Mouse (Mus musculus): ENCODE measurements at regions not wholly inside any gene's neighbourhood (a gene's known extent, or its start where the extent isn't known, plus 50 kb on each side); places are given as distances from the start of the nearest gene placed in this dataset.

- no peak for DNase-seq
- intact Hi-C loops (cut with DNase I): no loop called here
Measured at GRCm38 (mm10) chr16:39650616-39651015, 333.5 kb upstream of the Lsamp start.

GRCm38 (mm10) chr16:39667905-39668304, 316.3 kb upstream of the Lsamp start:
- DNase-seq: no peak
- intact Hi-C loops (cut with DNase I): no loop called here

- DNase-seq: no peak
- intact Hi-C loops (cut with DNase I): no loop called here
Measured at GRCm38 (mm10) chr16:39672096-39672985, 311.8 kb upstream of the Lsamp start.

- intact Hi-C loops (cut with DNase I): no loop called here
- no peak for DNase-seq
Measured at GRCm38 (mm10) chr16:39675775-39676174, 308.4 kb upstream of the Lsamp start.

GRCm38 (mm10) chr16:39678285-39678684, 305.9 kb upstream of the Lsamp start:
- DNase-seq: no peak
- intact Hi-C loops (cut with DNase I): no loop called here

- intact Hi-C loops (cut with DNase I): no loop called here
- DNase-seq: peak; percentile 27 to 36
Measured at GRCm38 (mm10) chr16:39693061-39693460, 291.1 kb upstream of the Lsamp start.

GRCm38 (mm10) chr16:39695855-39696254, 288.3 kb upstream of the Lsamp start:
- no peak for DNase-seq
- intact Hi-C loops (cut with DNase I): no loop called here

- no peak for DNase-seq
- intact Hi-C loops (cut with DNase I): no loop called here
Measured at GRCm38 (mm10) chr16:39699201-39699600, 285.0 kb upstream of the Lsamp start.

- DNase-seq: no peak
- intact Hi-C loops (cut with DNase I): no loop called here
Measured at GRCm38 (mm10) chr16:39706131-39706530, 278.0 kb upstream of the Lsamp start.

GRCm38 (mm10) chr16:39709387-39710039, 274.6 kb upstream of the Lsamp start:
- no peak for DNase-seq
- intact Hi-C loops (cut with DNase I): no loop called here

- intact Hi-C loops (cut with DNase I): no loop called here
- DNase-seq: peak; percentile 11 to 13
Measured at GRCm38 (mm10) chr16:39727586-39727985, 256.6 kb upstream of the Lsamp start.

- intact Hi-C loops (cut with DNase I): no loop called here
- DNase-seq: no peak
Measured at GRCm38 (mm10) chr16:39746041-39746736, 238.0 kb upstream of the Lsamp start.

GRCm38 (mm10) chr16:39751748-39752147, 232.4 kb upstream of the Lsamp start:
- DNase-seq: no peak
- intact Hi-C loops (cut with DNase I): no loop called here

- DNase-seq: no peak
- intact Hi-C loops (cut with DNase I): no loop called here
Measured at GRCm38 (mm10) chr16:39801063-39801462, 183.1 kb upstream of the Lsamp start.

GRCm38 (mm10) chr16:39820131-39820530, 164.0 kb upstream of the Lsamp start:
- intact Hi-C loops (cut with DNase I): no loop called here
- DNase-seq: no peak

GRCm38 (mm10) chr16:39834241-39834640, 149.9 kb upstream of the Lsamp start:
- no peak for DNase-seq
- intact Hi-C loops (cut with DNase I): no loop called here

GRCm38 (mm10) chr16:39881525-39881924, 102.6 kb upstream of the Lsamp start:
- DNase-seq: no peak
- intact Hi-C loops (cut with DNase I): no loop called here

- intact Hi-C loops (cut with DNase I): no loop called here
- no peak for DNase-seq
Measured at GRCm38 (mm10) chr16:39887944-39888343, 96.2 kb upstream of the Lsamp start.
